Mouse (Mus musculus) testis, postnatal 14 days (tissue): ENCODE measurements around the gene Tnfsf11.

Source experiments
- DNase-seq: peaks from one replicate; pipeline ENCODE4 v3.0.0; 2021; ENCODE audit warnings: low spot score

Gene Tnfsf11

GRCm38 (mm10) chr14:78307286-78308237 lies at the start of gene Tnfsf11:
Gene Tnfsf11, minus strand, starts transcription at chr14:78308043.
- no peak for DNase-seq

- no peak for DNase-seq
These were observed 48.9 kb upstream of the Tnfsf11 start for GRCm38 (mm10) chr14:78356764-78357163.

GRCm38 (mm10) chr14:78355381-78355780 lies 47.5 kb upstream of the Tnfsf11 start:
- no peak for DNase-seq

- no peak for DNase-seq
These were observed 45.0 kb upstream of the Tnfsf11 start for GRCm38 (mm10) chr14:78352865-78353264.

GRCm38 (mm10) chr14:78351544-78351943 lies 43.7 kb upstream of the Tnfsf11 start:
- no peak for DNase-seq

GRCm38 (mm10) chr14:78347715-78348114 lies 39.9 kb upstream of the Tnfsf11 start:
- DNase-seq, result no peak

- no peak for DNase-seq
These were observed 35.2 kb upstream of the Tnfsf11 start for GRCm38 (mm10) chr14:78343007-78343406.

- no peak for DNase-seq
These were observed 34.3 kb upstream of the Tnfsf11 start for GRCm38 (mm10) chr14:78342146-78342545.

- no peak for DNase-seq
These were observed 25.5 kb upstream of the Tnfsf11 start for GRCm38 (mm10) chr14:78333341-78333740.

GRCm38 (mm10) chr14:78331368-78331767 lies 23.5 kb upstream of the Tnfsf11 start:
- no peak for DNase-seq

GRCm38 (mm10) chr14:78330576-78331300 lies 22.9 kb upstream of the Tnfsf11 start:
- DNase-seq, result no peak

GRCm38 (mm10) chr14:78329765-78330451 lies 22.1 kb upstream of the Tnfsf11 start:
- DNase-seq, result peak; percentile 7

- no peak for DNase-seq
These were observed 15.5 kb upstream of the Tnfsf11 start for GRCm38 (mm10) chr14:78323356-78323755.

- no peak for DNase-seq
These were observed 15.1 kb upstream of the Tnfsf11 start for GRCm38 (mm10) chr14:78322916-78323315.

- no peak for DNase-seq
These were observed 12.4 kb upstream of the Tnfsf11 start for GRCm38 (mm10) chr14:78320248-78320647.

- DNase-seq, result no peak
These were observed 11.7 kb upstream of the Tnfsf11 start for GRCm38 (mm10) chr14:78319580-78319979.

- no peak for DNase-seq
These were observed 11.2 kb upstream of the Tnfsf11 start for GRCm38 (mm10) chr14:78319000-78319399.

GRCm38 (mm10) chr14:78317623-78318022 lies 9.8 kb upstream of the Tnfsf11 start:
- DNase-seq, result no peak

- no peak for DNase-seq
These were observed 6.9 kb downstream of the Tnfsf11 start for GRCm38 (mm10) chr14:78300914-78301313.

- no peak for DNase-seq
These were observed 15.2 kb downstream of the Tnfsf11 start for GRCm38 (mm10) chr14:78292687-78293086.

GRCm38 (mm10) chr14:78289912-78290523 lies 17.8 kb downstream of the Tnfsf11 start:
- no peak for DNase-seq

- DNase-seq, result no peak
These were observed 18.9 kb downstream of the Tnfsf11 start for GRCm38 (mm10) chr14:78288903-78289302.
